Mouse (Mus musculus) embryonic fibroblast, embryonic 13.5 days (primary cell): Measurements from ENCODE around the gene Tmem175.

ENCODE experiments used
- CTCF ChIP-seq: IDR thresholded peaks from 2 replicates; pipeline ENCODE4 v1.5.1; 2011; ENCODE audit warnings: mild to moderate bottlenecking, control low read depth, low read length, moderate library complexity, borderline replicate concordance; ENCODE audit not compliant: insufficient read depth
- POLR2A ChIP-seq: IDR thresholded peaks from 2 replicates; pipeline ENCODE4 v1.6.1; 2011; ENCODE audit warnings: low read depth, mild to moderate bottlenecking, control low read depth, low read length, moderate library complexity

DNA sequence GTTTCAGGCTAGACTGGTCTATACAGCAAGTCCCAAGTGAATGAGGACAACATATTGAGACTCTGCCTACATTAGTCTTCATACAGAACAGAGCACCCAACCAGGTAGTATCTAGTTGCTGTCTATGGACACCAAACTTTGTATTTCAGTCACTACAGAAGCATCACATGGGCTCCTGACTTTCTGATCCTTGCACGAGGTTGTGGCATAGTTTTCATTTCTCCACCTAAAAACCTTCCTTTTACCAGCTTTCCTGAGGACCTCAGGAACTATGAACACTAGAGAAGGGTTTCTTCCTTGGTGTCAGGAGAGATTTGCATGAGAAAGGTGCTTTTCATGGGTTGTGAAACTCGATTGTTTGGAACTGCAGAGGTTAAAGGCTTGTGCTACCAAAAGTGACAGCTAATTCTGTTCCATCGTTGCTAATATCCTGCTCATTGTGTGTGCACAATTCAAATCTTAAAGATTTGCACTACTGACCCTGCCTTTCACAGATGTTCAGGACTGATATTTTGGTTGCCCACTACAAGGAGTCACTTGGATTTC is 38.9 kb downstream of the Tmem175 start:
- no peak for TF ChIP-seq POLR2A
- no peak for TF ChIP-seq CTCF
